ENCODE assay signal across 30 mouse cellular contexts in the genomic region with DNA sequence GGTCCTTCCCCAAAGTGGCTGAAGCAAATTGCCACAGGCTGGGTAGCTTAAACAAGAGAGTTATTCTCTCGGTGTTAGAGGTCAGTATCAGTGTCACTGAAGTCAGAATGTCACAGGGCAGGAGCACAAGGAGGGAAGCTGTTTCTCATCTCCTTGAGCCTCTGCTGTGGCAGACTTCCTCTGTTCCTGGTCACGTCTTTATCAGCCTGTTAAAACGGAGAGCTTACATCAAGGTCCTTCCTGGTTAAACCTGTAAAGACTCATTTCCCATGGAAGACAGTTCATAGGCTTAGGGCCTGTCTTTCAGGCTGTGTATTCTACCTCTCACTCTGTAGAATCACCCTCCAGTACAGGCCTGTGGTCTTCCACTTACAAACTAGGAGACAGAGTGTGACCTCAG. TPM values are rescaled to one million over a fixed set of nuclear protein-coding genes. Genes with fewer than 3 reads are reported as not detected.
"Had no signal": no experiment of that assay in that cellular context is flagged by ENCODE, and none has a peak within 500 bp of the region (broad histone marks: within the 10 kb centered on the region; RNA-seq: fewer than 3 reads in every experiment).

No protein-coding gene starts in this region.

- H3K27ac ChIP-seq: gastrocnemius, adult 2 months; heart, embryonic 10.5 days; hindbrain, embryonic 10.5 days; hindbrain, embryonic 12.5 days; hindbrain, embryonic 15.5 days; hindbrain, postnatal 0 days; kidney, embryonic 15.5 days; kidney, postnatal 0 days; limb, embryonic 12.5 days; liver, embryonic 12.5 days; liver, embryonic 14.5 days had no signal

- ATAC-seq: hindbrain, postnatal 0 days; liver, embryonic 12.5 days had no signal

- H3K36me3 ChIP-seq: heart, embryonic 10.5 days; heart, embryonic 12.5 days; hindbrain, embryonic 15.5 days; kidney, embryonic 15.5 days; liver, embryonic 12.5 days had no signal

- DNase-seq: gastrocnemius, adult 2 months; gastrocnemius, postnatal 10 days; gastrocnemius, postnatal 25 days; heart, adult 18-20 months; heart, postnatal 10 days; heart, postnatal 4 days; kidney, adult 11 months; kidney, adult 2 months; kidney, adult 9 months; kidney, postnatal 14 days; kidney, postnatal 36 days; layer of hippocampus, adult 9-11 months; layer of hippocampus, postnatal 36 days; left cerebral cortex, postnatal 4 days had no signal

- H3K4me3 ChIP-seq: gastrocnemius, adult 2 months; heart, embryonic 10.5 days; heart, embryonic 12.5 days; hindbrain, embryonic 10.5 days; hindbrain, embryonic 12.5 days; hindbrain, embryonic 15.5 days; kidney, embryonic 15.5 days; limb, embryonic 12.5 days; liver, embryonic 12.5 days had no signal

- H3K27me3 ChIP-seq: heart, embryonic 12.5 days; hindbrain, embryonic 12.5 days; hindbrain, embryonic 15.5 days; kidney, embryonic 15.5 days; limb, embryonic 12.5 days had no signal

- H3K9ac ChIP-seq: heart, embryonic 12.5 days; hindbrain, embryonic 12.5 days; hindbrain, embryonic 15.5 days; kidney, embryonic 15.5 days; limb, embryonic 12.5 days; liver, embryonic 12.5 days; liver, embryonic 14.5 days had no signal

- H3K4me2 ChIP-seq: heart, embryonic 12.5 days; hindbrain, embryonic 12.5 days; hindbrain, embryonic 15.5 days; kidney, embryonic 15.5 days; limb, embryonic 12.5 days; liver, embryonic 12.5 days had no signal

- H3K9me3 ChIP-seq: heart, embryonic 10.5 days; heart, embryonic 12.5 days; hindbrain, embryonic 10.5 days; hindbrain, embryonic 12.5 days; hindbrain, embryonic 15.5 days; kidney, embryonic 15.5 days; limb, embryonic 12.5 days; liver, embryonic 12.5 days had no signal

RNA-seq across cellular contexts. Expression of a gene that starts 35.3 kb away (rescaled TPM):
- polyA plus RNA-seq: heart, embryonic 10.5 days; heart, embryonic 12.5 days; heart, embryonic 14.5 days; heart, embryonic 16.5 days; hindbrain, embryonic 10.5 days; hindbrain, embryonic 12.5 days; intestine, embryonic 14.5 days; kidney, adult 2 months; kidney, embryonic 15.5 days; kidney, postnatal 0 days; large intestine, adult 2 months; limb, embryonic 12.5 days; limb, embryonic 14.5 days had no signal
